Mouse (Mus musculus) CH12.LX (cell line): ENCODE measurements around the gene Agpat2. TPM values are rescaled to one million over a fixed set of nuclear protein-coding genes. Genes with fewer than 3 reads are reported as not detected.

ENCODE experiments used
- DNase-seq: peaks from one replicate; pipeline ENCODE4 v3.0.0-alpha.2; 2013; ENCODE audit errors: extremely low read depth
- H3K27ac ChIP-seq: 2 replicates; pipeline ENCODE4 v1.5.1; 2012; ENCODE audit warnings: low read depth, mild to moderate bottlenecking, control low read depth, moderate library complexity; ENCODE audit not compliant: insufficient read depth
- H3K27me3 ChIP-seq: replicated peaks from 2 replicates; pipeline ENCODE3; 2012; ENCODE audit warnings: inconsistent platforms
- H3K36me3 ChIP-seq, 2 experiments: replicated peaks in 1 of 2; 2 replicates each; pipeline versions ENCODE3 to v1.6.1; 2012; ENCODE audit warnings: inconsistent platforms in 1 of 2, low read length in 1 of 2, mild to moderate bottlenecking in 1 of 2, mixed read lengths in 1 of 2, moderate library complexity in 1 of 2; ENCODE audit not compliant: control insufficient read depth in 1 of 2, insufficient read depth in 1 of 2
- H3K4me1 ChIP-seq, 2 experiments: 2 replicates each; pipeline ENCODE4 v1.6.1; 2012; ENCODE audit warnings: inconsistent platforms in 1 of 2, moderate library complexity in 1 of 2; ENCODE audit not compliant: insufficient read depth in 2 of 2, control insufficient read depth in 1 of 2
- H3K4me2 ChIP-seq: 2 replicates; pipeline ENCODE4 v1.6.1; 2012; ENCODE audit warnings: low read depth, mild to moderate bottlenecking, control low read depth; ENCODE audit not compliant: poor library complexity, insufficient read depth, severe bottlenecking
- H3K4me3 ChIP-seq, 3 experiments: fragments of 150-350 bp in 1 of 3; sonication (generic) in 1 of 3; replicated peaks in 1 of 3; 2 replicates each; pipeline versions ENCODE3 to v1.5.1; 2011 to 2012; ENCODE audit warnings: low read depth in 2 of 3, low read length in 2 of 3, mild to moderate bottlenecking in 2 of 3, moderate library complexity in 2 of 3, control low read depth in 1 of 3, improper control_type of control experiment in 1 of 3, inconsistent platforms in 1 of 3, mixed read lengths in 1 of 3; ENCODE audit not compliant: poor library complexity in 1 of 3
- H3K79me2 ChIP-seq: replicated peaks from 2 replicates; pipeline ENCODE4 v1.6.1; 2012; ENCODE audit warnings: mild to moderate bottlenecking, moderate library complexity; ENCODE audit not compliant: control insufficient read depth, poor library complexity, insufficient read depth, severe bottlenecking; ENCODE audit errors: extremely low read depth
- H3K9ac ChIP-seq: 2 replicates; pipeline ENCODE4 v1.6.1; 2012; ENCODE audit warnings: low read depth, mild to moderate bottlenecking, control low read depth, moderate library complexity; ENCODE audit not compliant: insufficient read depth
- H3K9me3 ChIP-seq: replicated peaks from 2 replicates; pipeline ENCODE3; 2012; ENCODE audit warnings: low read length, inconsistent platforms, mixed read lengths
- BHLHE40 ChIP-seq: IDR thresholded peaks from 2 replicates; pipeline ENCODE4 v1.6.1; 2011; ENCODE audit warnings: mild to moderate bottlenecking, low read depth, low read length, improper control_type of control experiment
- CHD1 ChIP-seq: IDR thresholded peaks from 2 replicates; pipeline ENCODE4 v1.6.1; 2012; ENCODE audit warnings: low read depth, low read length, improper control_type of control experiment, inconsistent platforms
- CTCF ChIP-seq, 2 experiments: IDR thresholded peaks in 1 of 2; conservative IDR thresholded peaks in 1 of 2; 2 replicates each; pipeline ENCODE4 v1.5.1; 2011 to 2012; ENCODE audit warnings: low read depth in 2 of 2, low read length in 2 of 2, improper control_type of control experiment in 1 of 2, inconsistent platforms in 1 of 2, mild to moderate bottlenecking in 1 of 2, moderate library complexity in 1 of 2
- EP300 ChIP-seq: IDR thresholded peaks from 2 replicates; pipeline ENCODE4 v1.6.1; 2011; ENCODE audit warnings: low read length, improper control_type of control experiment
- JUN ChIP-seq: IDR thresholded peaks from 2 replicates; pipeline ENCODE4 v1.6.1; 2011; ENCODE audit warnings: low read depth, mild to moderate bottlenecking, low read length, improper control_type of control experiment, moderate library complexity; ENCODE audit not compliant: insufficient read depth
- MAFK ChIP-seq: IDR thresholded peaks from 2 replicates; pipeline ENCODE4 v1.6.1; 2011; ENCODE audit warnings: low read length, improper control_type of control experiment; ENCODE audit not compliant: insufficient replicate concordance
- MEF2A ChIP-seq: IDR thresholded peaks from 2 replicates; pipeline ENCODE4 v1.6.1; 2014; ENCODE audit warnings: low read depth, mild to moderate bottlenecking, inconsistent platforms, low read length, improper control_type of control experiment, borderline replicate concordance
- MXI1 ChIP-seq: IDR thresholded peaks from 2 replicates; pipeline ENCODE4 v1.6.1; 2011; ENCODE audit warnings: mild to moderate bottlenecking, low read depth, low read length, improper control_type of control experiment
- MYC ChIP-seq: IDR thresholded peaks from 2 replicates; pipeline ENCODE4 v1.6.1; 2011; ENCODE audit warnings: low read depth, mild to moderate bottlenecking, improper control_type of control experiment, low read length
- PAX5 ChIP-seq: IDR thresholded peaks from 2 replicates; pipeline ENCODE4 v1.6.1; 2012; ENCODE audit warnings: low read length, inconsistent platforms, mixed read lengths
- POLR2A ChIP-seq: IDR thresholded peaks from 2 replicates; pipeline ENCODE4 v1.6.1; 2011; ENCODE audit warnings: low read depth, mild to moderate bottlenecking, improper control_type of control experiment, low read length
- POLR2AphosphoS2 ChIP-seq: IDR thresholded peaks from 2 replicates; pipeline ENCODE4 v1.6.1; 2011; ENCODE audit warnings: low read depth, low read length, improper control_type of control experiment
- RAD21 ChIP-seq: IDR thresholded peaks from 2 replicates; pipeline ENCODE4 v1.6.1; 2011; ENCODE audit warnings: low read depth, mild to moderate bottlenecking, low read length, improper control_type of control experiment, moderate library complexity
- SMC3 ChIP-seq: IDR thresholded peaks from 2 replicates; pipeline ENCODE4 v1.6.1; 2011; ENCODE audit warnings: low read depth, low read length, improper control_type of control experiment
- UBTF ChIP-seq: IDR thresholded peaks from 2 replicates; pipeline ENCODE4 v1.6.1; 2012; ENCODE audit warnings: low read depth, mild to moderate bottlenecking, inconsistent platforms, low read length, improper control_type of control experiment, moderate library complexity
- ZNF384 ChIP-seq: IDR thresholded peaks from 2 replicates; pipeline ENCODE4 v1.6.1; 2012; ENCODE audit warnings: low read depth, low read length, improper control_type of control experiment, inconsistent platforms
- dilution Hi-C: fragments of 300-500 bp; cut with MboI; formaldehyde crosslinking; loops from 2 replicates; pipeline ENCODE4 v1.14.3; 2020; ENCODE audit warnings: low sequenced_read_pairs; ENCODE audit not compliant: extremely low pct_unique_long_range_greater_than_20kb, extremely low pct_ligation_motif_present
- in situ Hi-C: fragments of 300-500 bp; cut with MboI; formaldehyde crosslinking; loops from 3 replicates; pipeline ENCODE4 v1.14.3; 2019; ENCODE audit warnings: low sequenced_read_pairs, low pct_ligation_motif_present, low pct_unique_long_range_greater_than_20kb, mixed read lengths
- polyA plus RNA-seq: library from polyadenylated mRNA; unstranded; fragments of >175 nt; gene quantifications from 2 replicates; pipeline ENCODE4 v1.2.1, GENCODE M21; 2012; ENCODE audit warnings: low read depth; ENCODE audit not compliant: insufficient read length
- total RNA-seq, 2 experiments: library from RNA; depleted of rRNA; stranded (reverse); fragments of 300-350 nt in 1 of 2; fragments of >200 nt in 1 of 2; gene quantifications; 2 replicates each; pipeline ENCODE4 v1.2.3; 2012 to 2014

Agpat2 gene
- total and polyA plus RNA-seq, 3 experiments, result 8.6 to 14.2 (median 9.5) TPM

DNA sequence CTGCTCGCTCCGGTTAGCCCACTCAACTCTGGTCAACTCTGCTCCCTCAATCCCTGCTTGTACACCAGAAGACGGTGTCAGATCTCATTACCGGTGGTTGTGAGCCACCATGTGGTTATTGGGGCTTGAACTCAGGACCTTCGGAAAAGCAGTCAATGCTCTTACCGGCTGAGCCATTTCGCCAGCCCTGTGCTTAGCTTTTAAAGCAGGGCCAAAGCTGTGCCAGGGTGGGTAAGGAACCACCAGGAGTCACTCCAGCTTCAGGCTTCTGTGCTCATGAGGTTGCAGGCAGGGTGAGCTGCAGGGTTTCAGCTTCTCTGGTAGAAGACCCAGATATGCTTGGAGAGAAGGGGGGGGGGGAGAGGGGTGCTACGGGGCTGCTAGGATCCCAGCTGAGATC lies 1.1 kb upstream of the Agpat2 start:
- no peak overlapping the region for H3K27ac ChIP-seq
- no peak for DNase-seq
- H3K27me3 ChIP-seq, result peaks cover 74% of the 10 kb centered on the region
- no peak overlapping the region for H3K9ac ChIP-seq
- TF ChIP-seq MAFK (no peak), MXI1 (no peak), SMC3 (no peak), CHD1 (no peak), EP300 (no peak), MYC (no peak), BHLHE40 (no peak), POLR2AphosphoS2 (no peak), PAX5 (no peak), RAD21 (no peak; the same call in 1 of the 2 replicates), ZNF384 (no peak)
- H3K4me2 ChIP-seq, result no peak overlapping the region
- no peaks in the 10 kb centered on the region for H3K36me3 ChIP-seq
- H3K79me2 ChIP-seq, result no peaks in the 10 kb centered on the region
- dilution Hi-C loops (no loop called here), in situ Hi-C loops (no loop called here)
- H3K4me1 ChIP-seq, result peaks cover 13 to 38% of the 10 kb centered on the region in 2 experiments
- no peaks in the 10 kb centered on the region for H3K9me3 ChIP-seq
- H3K4me3 ChIP-seq, result no peak overlapping the region

DNA sequence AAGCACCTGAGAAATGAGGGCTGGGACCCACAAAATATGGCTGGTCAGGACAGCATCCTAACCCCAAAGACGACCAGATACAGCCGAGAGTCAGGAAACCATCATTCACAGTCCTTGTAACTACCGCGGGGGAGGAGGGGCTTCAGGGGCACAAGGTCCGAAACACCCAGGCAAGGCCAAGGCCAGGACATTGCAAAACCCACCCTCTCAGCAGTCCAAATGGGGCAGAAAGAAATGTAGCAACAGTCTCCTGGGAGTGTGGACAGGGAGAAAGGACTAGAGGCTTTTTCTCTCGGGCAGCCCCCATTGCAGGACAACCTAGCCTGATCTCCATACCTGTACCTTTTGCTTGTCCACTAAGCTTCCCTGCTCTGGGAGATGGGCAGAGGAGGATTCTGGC lies 1.1 kb downstream of the Agpat2 start:
- no peaks in the 10 kb centered on the region for H3K36me3 ChIP-seq
- no peaks in the 10 kb centered on the region for H3K9me3 ChIP-seq
- peak overlapping the region; percentile 51 to 77 (median 66) for H3K4me3 ChIP-seq
- peak overlapping the region; percentile 44; the same call in 1 of the 2 replicates for H3K9ac ChIP-seq
- no peak for DNase-seq
- peaks cover 12 to 35% of the 10 kb centered on the region in 2 experiments for H3K4me1 ChIP-seq
- dilution Hi-C loops, result no loop called here
- no peak for TF ChIP-seq POLR2A
- TF ChIP-seq CTCF (conservative IDR thresholded peaks at IDR 0.05 in 1 of 2, IDR thresholded peaks at IDR 0.05 in 1 of 2; ENCODE audit: low read depth in 2 of 2, low read length in 2 of 2), result no peak
- no peak for TF ChIP-seq EP300
- no peak for TF ChIP-seq MAFK
- TF ChIP-seq JUN, result no peak
- peak overlapping the region; percentile 52 for H3K4me2 ChIP-seq
- H3K27ac ChIP-seq, result no peak overlapping the region
- H3K79me2 ChIP-seq, result no peaks in the 10 kb centered on the region
- peaks cover 57% of the 10 kb centered on the region for H3K27me3 ChIP-seq
- in situ Hi-C loops, result no loop called here

DNA sequence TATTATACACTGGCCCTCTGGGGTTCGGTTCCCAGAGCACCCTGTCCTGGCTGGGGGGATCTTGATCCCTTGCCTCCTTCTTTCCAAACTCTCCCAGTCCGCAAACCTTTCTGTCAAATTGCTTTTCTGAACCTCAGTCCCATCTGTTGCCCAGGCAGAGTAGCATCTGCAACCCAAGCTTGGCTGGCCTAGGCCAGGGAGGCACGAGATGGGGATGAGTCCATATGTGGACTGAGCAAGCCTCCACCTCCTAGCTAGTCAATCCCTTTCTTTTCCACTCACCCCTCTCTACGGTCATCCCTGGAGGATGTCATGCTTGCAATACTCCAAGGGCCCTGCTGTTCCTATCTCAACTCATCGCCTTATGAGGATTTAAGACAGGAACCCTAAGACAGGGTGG lies 1.6 kb downstream of the Agpat2 start:
- Histone ChIP-seq H3K9ac (no peak overlapping the region), H3K4me2 (no peak overlapping the region), H3K4me3 (no peak overlapping the region), H3K79me2 (no peaks in the 10 kb centered on the region), H3K36me3 (no peaks in the 10 kb centered on the region), H3K4me1 (peaks cover 9 to 30% of the 10 kb centered on the region in 2 experiments; a peak in 3 of 4 replicates), H3K27me3 (peaks cover 53% of the 10 kb centered on the region), H3K9me3 (no peaks in the 10 kb centered on the region), H3K27ac (no peak overlapping the region)
- dilution Hi-C loops (no loop called here), in situ Hi-C loops (no loop called here)
- TF ChIP-seq CHD1 (no peak), UBTF (no peak), MEF2A (no peak), EP300 (no peak)
- DNase-seq, result no peak
